Mouse (Mus musculus) myocyte (in vitro differentiated cells): Measurements from ENCODE around the gene Traf5. TPM values are rescaled to one million over a fixed set of nuclear protein-coding genes. Genes with fewer than 3 reads are reported as not detected.

Experiments
- H3K27me3 ChIP-seq: one replicate; pipeline ENCODE4 v1.6.1; 2011; ENCODE audit not compliant: control insufficient read depth, insufficient read depth, insufficient read length
- H3K36me3 ChIP-seq: one replicate; pipeline ENCODE4 v1.6.1; 2011; ENCODE audit not compliant: control insufficient read depth, insufficient read depth
- H3K4me2 ChIP-seq: one replicate; pipeline ENCODE4 v1.6.1; 2011; ENCODE audit warnings: low read depth, control low read depth
- H3K4me3 ChIP-seq: one replicate; pipeline ENCODE4 v1.5.1; 2011; ENCODE audit warnings: mild to moderate bottlenecking, control low read depth, moderate library complexity
- H3K79me2 ChIP-seq: one replicate; pipeline ENCODE4 v1.6.1; 2011; ENCODE audit not compliant: control insufficient read depth, insufficient read depth
- H3ac ChIP-seq: one replicate; pipeline ENCODE4 v1.6.1; 2011; ENCODE audit not compliant: control insufficient read depth, insufficient read length
- CEBPB ChIP-seq: IDR thresholded peaks from 2 replicates; pipeline ENCODE4 v1.6.1; 2011; ENCODE audit warnings: mild to moderate bottlenecking, moderate library complexity; ENCODE audit not compliant: poor library complexity, insufficient read depth, severe bottlenecking
- E2F4 ChIP-seq: IDR thresholded peaks from one replicate; pipeline ENCODE4 v1.6.1; 2011; ENCODE audit warnings: mild to moderate bottlenecking, control low read depth, moderate library complexity; ENCODE audit not compliant: insufficient read depth
- MAX ChIP-seq: IDR thresholded peaks from one replicate; pipeline ENCODE4 v1.6.1; 2011; ENCODE audit warnings: low read depth, mild to moderate bottlenecking, control low read depth
- MYOD1 ChIP-seq, 3 experiments: IDR thresholded peaks; one replicate each; pipeline ENCODE4 v1.6.1; 2011; ENCODE audit warnings: control low read depth in 2 of 3, low read depth in 2 of 3, mild to moderate bottlenecking in 2 of 3, moderate library complexity in 1 of 3; ENCODE audit not compliant: insufficient read length in 2 of 3, control insufficient read depth in 1 of 3
- MYOG ChIP-seq, 3 experiments: IDR thresholded peaks; one replicate each; pipeline ENCODE4 v1.6.1; 2011; ENCODE audit warnings: control low read depth in 2 of 3, low read depth in 2 of 3, mild to moderate bottlenecking in 2 of 3; ENCODE audit not compliant: insufficient read length in 2 of 3, control insufficient read depth in 1 of 3, insufficient read depth in 1 of 3
- POLR2A ChIP-seq: IDR thresholded peaks from one replicate; pipeline ENCODE4 v1.6.1; 2011; ENCODE audit warnings: low read depth, mild to moderate bottlenecking, control low read depth, moderate library complexity; ENCODE audit not compliant: insufficient read length
- POLR2AphosphoS2 ChIP-seq: IDR thresholded peaks from one replicate; pipeline ENCODE4 v1.6.1; 2011; ENCODE audit warnings: low read depth, control low read depth; ENCODE audit not compliant: insufficient read length
- REST ChIP-seq: IDR thresholded peaks from one replicate; pipeline ENCODE4 v1.6.1; 2011; ENCODE audit warnings: mild to moderate bottlenecking, control low read depth, moderate library complexity; ENCODE audit not compliant: insufficient read depth, insufficient read length
- SRF ChIP-seq: IDR thresholded peaks from one replicate; pipeline ENCODE4 v1.6.1; 2011; ENCODE audit warnings: low read depth; ENCODE audit not compliant: control insufficient read depth, insufficient read length
- TCF12 ChIP-seq: IDR thresholded peaks from one replicate; pipeline ENCODE4 v1.6.1; 2011; ENCODE audit warnings: mild to moderate bottlenecking, control low read depth; ENCODE audit not compliant: poor library complexity, insufficient read depth, severe bottlenecking
- TCF3 ChIP-seq: IDR thresholded peaks from one replicate; pipeline ENCODE4 v1.6.1; 2011; ENCODE audit warnings: low read depth, control low read depth; ENCODE audit not compliant: insufficient read length
- USF1 ChIP-seq: IDR thresholded peaks from one replicate; pipeline ENCODE4 v1.6.1; 2011; ENCODE audit warnings: low read depth, mild to moderate bottlenecking, control low read depth, moderate library complexity
- polyA plus RNA-seq: library from polyadenylated mRNA; unstranded; fragments of >200 nt; fragmentation: generic; extraction: Trizol; gene quantifications from one replicate; pipeline ENCODE4 v1.2.1, GENCODE M21; 2012; ENCODE audit warnings: missing spikeins

Gene Traf5
- polyA plus RNA-seq, 1 experiment: 10.8 TPM

- no peak for TF ChIP-seq TCF3
- no peak for TF ChIP-seq USF1
- TF ChIP-seq MYOD1 (IDR thresholded peaks at IDR 0.05; ENCODE audit: control insufficient read depth in 1 of 3, insufficient read length in 2 of 3, low read depth in 2 of 3): no peak
- no peak for TF ChIP-seq MYOG (IDR thresholded peaks at IDR 0.05; ENCODE audit: control insufficient read depth in 1 of 3, insufficient read depth in 1 of 3, insufficient read length in 2 of 3, low read depth in 2 of 3)
- TF ChIP-seq CEBPB: no peak
- TF ChIP-seq POLR2A: no peak
- no peak for TF ChIP-seq MAX
- no peak for TF ChIP-seq REST
- TF ChIP-seq POLR2AphosphoS2: no peak
- TF ChIP-seq TCF12: no peak
- TF ChIP-seq E2F4: no peak
- TF ChIP-seq SRF: no peak
- no peaks in the 10 kb centered on the region for H3K79me2 ChIP-seq
- H3K4me3 ChIP-seq: no peak overlapping the region
- H3K27me3 ChIP-seq: peaks cover 2% of the 10 kb centered on the region
- H3K4me2 ChIP-seq: no peak overlapping the region
- H3ac ChIP-seq: no peak overlapping the region
- no peaks in the 10 kb centered on the region for H3K36me3 ChIP-seq
These were observed 135.5 kb downstream of the Traf5 start for GRCm38 (mm10) chr1:191956871-191957270.

DNA sequence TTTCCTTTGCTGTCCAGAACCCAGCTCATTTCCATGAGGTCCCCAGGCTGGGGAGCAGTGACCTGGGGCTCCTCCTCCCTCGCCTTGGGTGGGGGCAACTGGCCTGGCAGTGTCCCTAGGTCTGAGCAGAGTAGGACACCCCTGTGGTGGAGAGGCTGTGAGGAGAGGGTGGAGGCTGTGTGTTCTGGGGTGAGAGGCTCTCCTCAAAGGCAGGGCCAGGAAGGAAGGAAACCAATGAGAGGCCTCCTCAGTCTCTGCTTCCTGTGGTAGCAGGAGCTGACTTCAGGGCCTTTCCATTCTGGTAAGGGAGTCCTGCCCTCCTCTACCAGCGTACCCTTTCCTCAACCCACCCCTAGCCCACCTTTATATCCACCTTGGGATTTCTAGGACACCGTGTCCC lies 136.1 kb downstream of the Traf5 start:
- Histone ChIP-seq H3K4me2 (no peak overlapping the region), H3K4me3 (no peak overlapping the region), H3K36me3 (no peaks in the 10 kb centered on the region), H3ac (no peak overlapping the region), H3K79me2 (no peaks in the 10 kb centered on the region), H3K27me3 (peaks cover 4% of the 10 kb centered on the region)
- TF ChIP-seq POLR2A (no peak), MAX (no peak), MYOD1 (IDR thresholded peaks at IDR 0.05; ENCODE audit: control insufficient read depth in 1 of 3, insufficient read length in 2 of 3, low read depth in 2 of 3) (no peak), USF1 (no peak), TCF12 (no peak), TCF3 (no peak), CEBPB (no peak), POLR2AphosphoS2 (no peak), REST (no peak), SRF (no peak)

GRCm38 (mm10) chr1:191955101-191955500 lies 137.3 kb downstream of the Traf5 start:
- no peaks in the 10 kb centered on the region for H3K79me2 ChIP-seq
- H3K4me2 ChIP-seq: no peak overlapping the region
- H3K27me3 ChIP-seq: peaks cover 8% of the 10 kb centered on the region
- H3ac ChIP-seq: no peak overlapping the region
- no peak for TF ChIP-seq TCF12
- TF ChIP-seq USF1: no peak
- TF ChIP-seq E2F4: no peak
- TF ChIP-seq SRF: no peak
- no peak for TF ChIP-seq MYOG (IDR thresholded peaks at IDR 0.05; ENCODE audit: control insufficient read depth in 1 of 3, insufficient read depth in 1 of 3, insufficient read length in 2 of 3, low read depth in 2 of 3)
- TF ChIP-seq REST: no peak
- no peak for TF ChIP-seq TCF3
- no peak for TF ChIP-seq MAX
- H3K4me3 ChIP-seq: no peak overlapping the region
- H3K36me3 ChIP-seq: no peaks in the 10 kb centered on the region

DNA sequence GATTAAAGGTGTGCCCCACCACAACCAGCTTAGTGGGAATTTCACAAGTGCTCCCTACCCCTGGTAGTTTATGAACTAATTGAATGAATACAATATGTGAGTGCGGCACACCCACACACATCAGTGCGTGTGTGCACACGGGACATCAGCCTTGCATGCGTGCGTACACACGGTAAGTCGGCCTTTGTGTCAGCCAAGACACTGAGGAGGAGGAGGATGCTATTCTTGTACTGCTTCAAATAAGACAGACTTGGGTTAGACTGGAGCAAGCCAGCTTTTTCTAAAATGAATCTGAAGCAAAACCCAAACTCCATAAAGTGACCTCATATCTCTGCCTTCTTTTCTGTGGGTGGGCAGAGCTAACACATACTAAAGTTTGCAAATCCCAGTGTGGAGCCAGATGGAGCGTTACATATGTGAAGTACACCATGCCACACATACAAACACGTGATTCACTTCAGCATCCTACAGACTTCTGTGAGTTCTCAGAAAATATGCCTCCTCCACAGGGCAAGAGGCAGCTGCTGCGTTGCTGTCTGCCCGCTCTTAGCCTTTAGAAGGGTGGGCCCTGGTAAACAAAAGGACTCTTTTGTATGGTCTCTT lies 139.5 kb downstream of the Traf5 start:
- Histone ChIP-seq H3K79me2 (no peaks in the 10 kb centered on the region), H3K4me2 (no peak overlapping the region)
- TF ChIP-seq CEBPB (no peak), TCF3 (no peak), E2F4 (no peak), MAX (no peak)

GRCm38 (mm10) chr1:191950611-191951010 lies 141.7 kb downstream of the Traf5 start:
- H3K4me3 ChIP-seq: no peak overlapping the region
- H3K27me3 ChIP-seq: peaks cover 28% of the 10 kb centered on the region
- no peak overlapping the region for H3K4me2 ChIP-seq
- H3K36me3 ChIP-seq: no peaks in the 10 kb centered on the region
- H3ac ChIP-seq: no peak overlapping the region
- no peaks in the 10 kb centered on the region for H3K79me2 ChIP-seq
- TF ChIP-seq USF1 (no peak), E2F4 (no peak), REST (no peak), MYOG (IDR thresholded peaks at IDR 0.05; ENCODE audit: control insufficient read depth in 1 of 3, insufficient read depth in 1 of 3, insufficient read length in 2 of 3, low read depth in 2 of 3) (no peak), TCF12 (no peak)

More for the DNA sequence above, 139.5 kb downstream of the Traf5 start:
- H3K27me3 ChIP-seq: peaks cover 14% of the 10 kb centered on the region
- H3ac ChIP-seq: no peak overlapping the region
- no peaks in the 10 kb centered on the region for H3K36me3 ChIP-seq
- no peak overlapping the region for H3K4me3 ChIP-seq
